ENCODE assay signal across 25 mouse cellular contexts in the genomic region with DNA sequence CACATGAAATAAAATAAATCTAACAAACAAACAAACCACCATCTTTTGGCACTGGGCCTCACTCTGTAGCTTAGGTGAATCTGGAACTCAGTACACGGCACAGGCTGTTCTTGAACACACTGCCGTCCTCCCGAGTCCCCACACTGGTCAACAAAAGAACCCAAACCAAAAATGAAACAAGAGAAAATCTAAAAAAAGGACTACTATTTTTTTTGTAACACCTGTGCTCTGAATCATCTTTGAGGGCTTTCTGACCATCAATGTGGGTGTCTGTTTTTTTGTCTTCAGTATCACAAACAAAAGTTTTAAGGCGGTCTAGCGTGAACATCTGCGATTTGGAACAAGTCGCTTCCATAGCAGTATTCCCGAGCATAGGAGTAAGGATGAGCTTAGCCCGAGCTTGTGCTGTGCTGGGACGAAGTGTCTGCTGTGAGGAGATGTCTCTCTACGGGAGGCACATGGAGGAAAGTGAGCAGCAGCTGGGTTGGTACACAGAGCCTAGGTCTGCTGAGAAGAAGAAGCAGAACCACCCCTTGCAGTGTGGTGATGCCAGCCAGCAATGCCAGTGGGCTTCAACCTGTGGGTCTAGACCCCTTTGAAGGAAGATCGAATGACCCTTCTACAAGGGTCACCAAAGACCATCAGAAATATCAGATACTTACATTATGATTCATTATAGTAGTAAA. TPM values are rescaled to one million over a fixed set of nuclear protein-coding genes. Genes with fewer than 3 reads are reported as not detected.
"Had no signal": no experiment of that assay in that cellular context is flagged by ENCODE, and none has a peak within 500 bp of the region (broad histone marks: within the 10 kb centered on the region; RNA-seq: fewer than 3 reads in every experiment).

No protein-coding gene starts in this region.

- ATAC-seq: intestine, embryonic 15.5 days; lung, postnatal 0 days; midbrain, embryonic 15.5 days had no signal

- H3K27ac ChIP-seq: intestine, embryonic 15.5 days; limb, embryonic 10.5 days; limb, embryonic 13.5 days; liver, embryonic 13.5 days; macrophage; midbrain, embryonic 12.5 days; midbrain, embryonic 15.5 days; neural tube, embryonic 12.5 days; neural tube, embryonic 15.5 days; stomach, postnatal 0 days had no signal

- H3K4me1 ChIP-seq: neural tube, embryonic 15.5 days had no signal

- H3K27me3 ChIP-seq: intestine, embryonic 15.5 days; limb, embryonic 13.5 days; liver, embryonic 13.5 days; midbrain, embryonic 12.5 days; midbrain, embryonic 15.5 days; neural tube, embryonic 12.5 days; neural tube, embryonic 15.5 days had no signal

- H3K9ac ChIP-seq: intestine, embryonic 15.5 days; limb, embryonic 13.5 days; liver, embryonic 13.5 days; lung, embryonic 14.5 days; midbrain, embryonic 12.5 days; midbrain, embryonic 15.5 days; neural tube, embryonic 12.5 days; neural tube, embryonic 15.5 days had no signal

- DNase-seq: kidney, adult 18-20 months; kidney, adult 9 months; kidney, postnatal 14 days; kidney, postnatal 4 days; layer of hippocampus, adult 9-11 months; liver, embryonic 13.5 days; lung, embryonic 14.5 days; retina, postnatal 1 day; right cerebral cortex, postnatal 25 days; thymus, adult 2 months; thymus, postnatal 25 days had no signal

- H3K4me2 ChIP-seq: intestine, embryonic 15.5 days; limb, embryonic 13.5 days; liver, embryonic 13.5 days; lung, embryonic 14.5 days; midbrain, embryonic 12.5 days; midbrain, embryonic 15.5 days; neural tube, embryonic 12.5 days; neural tube, embryonic 15.5 days had no signal

- H3K9me3 ChIP-seq: intestine, embryonic 15.5 days; limb, embryonic 10.5 days; limb, embryonic 13.5 days; liver, embryonic 13.5 days; midbrain, embryonic 12.5 days; midbrain, embryonic 15.5 days; neural tube, embryonic 12.5 days; neural tube, embryonic 15.5 days had no signal

- H3K36me3 ChIP-seq: intestine, embryonic 15.5 days; limb, embryonic 10.5 days; limb, embryonic 13.5 days; midbrain, embryonic 12.5 days; midbrain, embryonic 15.5 days; neural tube, embryonic 12.5 days; neural tube, embryonic 15.5 days had no signal

- H3K4me3 ChIP-seq: intestine, embryonic 15.5 days; limb, embryonic 10.5 days; limb, embryonic 13.5 days; liver, embryonic 13.5 days; midbrain, embryonic 12.5 days; midbrain, embryonic 15.5 days; neural tube, embryonic 12.5 days; neural tube, embryonic 15.5 days had no signal

RNA-seq across cellular contexts. Expression of gene Lax1, which starts 8.2 kb away (rescaled TPM):
- total RNA-seq: layer of hippocampus, adult 18-20 months had no signal
- polyA plus RNA-seq: macrophage; neural tube, embryonic 12.5 days had no signal

RNA-seq across cellular contexts. Expression of gene Zbed6, which starts 37.4 kb away (rescaled TPM):
- polyA plus RNA-seq: intestine, embryonic 15.5 days; kidney, embryonic 16.5 days; limb, embryonic 10.5 days; limb, embryonic 13.5 days; liver, embryonic 13.5 days; liver, embryonic 16.5 days; lung, embryonic 14.5 days; lung, postnatal 0 days; midbrain, embryonic 12.5 days; midbrain, embryonic 15.5 days; neural tube, embryonic 12.5 days; neural tube, embryonic 15.5 days; stomach, embryonic 14.5 days; stomach, postnatal 0 days had no signal
